Mouse (Mus musculus) naive thymus-derived CD4-positive, alpha-beta T cell, adult 2 months (primary cell): ENCODE data around the gene Ano8.
"Not testable (repeated sequence)": the region's sequence is repeated elsewhere in the genome, so short reads cannot be mapped to it uniquely, and the experiment has no call there.

ENCODE experiments used
- DNase-seq: peaks from one replicate; pipeline ENCODE4 v3.0.0-alpha.2; 2011; ENCODE audit warnings: low read depth

The Ano8 gene

GRCm38 (mm10) chr8:71441404-71441803, 44.4 kb downstream of the Ano8 start:
- DNase-seq = peak; percentile 85

- DNase-seq = no peak
Measured at GRCm38 (mm10) chr8:71437041-71437440, 48.7 kb downstream of the Ano8 start.

- not testable (repeated sequence) for DNase-seq
Measured at GRCm38 (mm10) chr8:71432935-71433334, 52.8 kb downstream of the Ano8 start.
